Mouse (Mus musculus) midbrain, postnatal 0 days (tissue): Measurements from ENCODE around the gene Als2cr12. TPM values are rescaled to one million over a fixed set of nuclear protein-coding genes. Genes with fewer than 3 reads are reported as not detected.
A peak's percentile ranks its signal among the peaks of the same experiment; 100 is the strongest.
"Not testable (repeated sequence)": the region's sequence is repeated elsewhere in the genome, so short reads cannot be mapped to it uniquely, and the experiment has no call there.

Source experiments
- ATAC-seq: fragments of 200-750 bp; cut with Nextera tagmentation; 2 replicates; pipeline ENCODE4 v1.8.0; 2017; ENCODE audit warnings: moderate number of reproducible peaks, mild to moderate bottlenecking, moderate TSS enrichment, moderate library complexity; ENCODE audit not compliant: low FRiP score
- DNase-seq: peaks from one replicate; pipeline ENCODE4 v3.0.0-alpha.2; 2015; ENCODE audit warnings: low spot score
- H3K27ac ChIP-seq: fragments of 300-500 bp; sonication (generic); 2 replicates; pipeline ENCODE4 v1.5.1; 2014; ENCODE audit warnings: low read depth, mild to moderate bottlenecking, low read length, mixed read lengths
- H3K27me3 ChIP-seq: fragments of 300-500 bp; sonication (generic); 2 replicates; pipeline ENCODE4 v1.6.1; 2014; ENCODE audit warnings: low read length, control low read depth, mixed read lengths; ENCODE audit not compliant: insufficient read depth
- H3K36me3 ChIP-seq: fragments of 300-500 bp; sonication (generic); 2 replicates; pipeline ENCODE4 v1.6.1; 2014; ENCODE audit warnings: low read length, control low read depth, mixed read lengths; ENCODE audit not compliant: insufficient read depth
- H3K4me1 ChIP-seq: fragments of 300-500 bp; sonication (generic); 2 replicates; pipeline ENCODE4 v1.6.1; 2014; ENCODE audit warnings: mild to moderate bottlenecking, control low read depth, antibody characterized with exemption, low read length, mixed read lengths; ENCODE audit not compliant: insufficient read depth
- H3K4me2 ChIP-seq: fragments of 300-500 bp; sonication (generic); 2 replicates; pipeline ENCODE4 v1.6.1; 2014; ENCODE audit warnings: low read depth, mild to moderate bottlenecking, low read length, mixed read lengths; ENCODE audit not compliant: poor library complexity, severe bottlenecking
- H3K4me3 ChIP-seq: fragments of 300-500 bp; sonication (generic); 2 replicates; pipeline ENCODE4 v1.5.1; 2014; ENCODE audit warnings: low read depth, mild to moderate bottlenecking, low read length, moderate library complexity
- H3K9ac ChIP-seq: fragments of 300-500 bp; sonication (generic); replicated peaks from 2 replicates; pipeline ENCODE4 v1.6.1; 2014; ENCODE audit warnings: mild to moderate bottlenecking, low read length, moderate library complexity, mixed read lengths; ENCODE audit not compliant: poor library complexity, severe bottlenecking
- H3K9me3 ChIP-seq: fragments of 300-500 bp; sonication (generic); 2 replicates; pipeline ENCODE4 v1.6.1; 2016; ENCODE audit warnings: low read length, control low read depth
- CTCF ChIP-seq: IDR thresholded peaks from 2 replicates; pipeline ENCODE4 v1.5.1; 2016; ENCODE audit warnings: antibody characterized with exemption, mild to moderate bottlenecking
- WGBS: fragments of 180-500 bp; shearing (Covaris S2); extraction: QIAGEN DNeasy Blood & Tissue Kit; methylation state at CpG from one replicate; pipeline ENCODE4 v1.1.7; 2014; 5-methylcytosine and 5-hydroxymethylcytosine counted together
- polyA plus RNA-seq: library from polyadenylated mRNA; unstranded; fragments of >200 nt; fragmentation: Nextera tagmentation; extraction: Ambion mirVana; gene quantifications from 2 replicates; pipeline ENCODE4 v1.2.1, GENCODE M21; 2015
- total RNA-seq: library from RNA; depleted of rRNA; stranded (reverse); fragments of >200 nt; gene quantifications from 2 replicates; pipeline ENCODE4 v1.2.3, GENCODE M21; 2014

Als2cr12 gene
- total and polyA plus RNA-seq, 2 experiments from 2014 or later, result not detected

GRCm38 (mm10) chr1:58699988-58700387 is 4.2 kb upstream of the Als2cr12 start:
- H3K4me3 ChIP-seq, result no peak overlapping the region
- H3K9me3 ChIP-seq, result no peaks in the 10 kb centered on the region
- H3K9ac ChIP-seq, result no peak overlapping the region
- ATAC-seq, result no peak
- no peak for DNase-seq
- 66% methylated on average over 3 of the region's 3 CpGs for WGBS
- no peak for TF ChIP-seq CTCF
- H3K4me2 ChIP-seq, result no peak overlapping the region
- H3K27me3 ChIP-seq, result no peaks in the 10 kb centered on the region
- H3K36me3 ChIP-seq, result no peaks in the 10 kb centered on the region
- no peak overlapping the region for H3K27ac ChIP-seq
- H3K4me1 ChIP-seq, result no peaks in the 10 kb centered on the region

- no peaks in the 10 kb centered on the region for H3K4me1 ChIP-seq
- H3K4me2 ChIP-seq, result no peak overlapping the region
- ATAC-seq (no peak), DNase-seq (no peak)
- no peak overlapping the region for H3K9ac ChIP-seq
- WGBS, result 86% methylated on average over 4 of the region's 4 CpGs
- no peaks in the 10 kb centered on the region for H3K36me3 ChIP-seq
- TF ChIP-seq CTCF, result no peak
- H3K27ac ChIP-seq, result no peak overlapping the region
- no peak overlapping the region for H3K4me3 ChIP-seq
- no peaks in the 10 kb centered on the region for H3K27me3 ChIP-seq
- no peaks in the 10 kb centered on the region for H3K9me3 ChIP-seq
These were observed 3.0 kb upstream of the Als2cr12 start for GRCm38 (mm10) chr1:58698781-58699180.

- H3K4me1 ChIP-seq, H3K4me2 ChIP-seq, H3K36me3 ChIP-seq, H3K9ac ChIP-seq, H3K9me3 ChIP-seq, H3K27me3 ChIP-seq, H3K27ac ChIP-seq, H3K4me3 ChIP-seq: not testable (repeated sequence)
- ATAC-seq, result peak; percentile 41; the same call in 1 of the 2 replicates
- peak; percentile 59 for DNase-seq
- peak; percentile 66 for TF ChIP-seq CTCF
- 58% methylated on average over 1 of the region's 1 CpGs for WGBS
These were observed 1.8 kb upstream of the Als2cr12 start for GRCm38 (mm10) chr1:58697607-58698006.

- no peaks in the 10 kb centered on the region for H3K4me1 ChIP-seq
- no peaks in the 10 kb centered on the region for H3K36me3 ChIP-seq
- H3K27ac ChIP-seq, result no peak overlapping the region
- no peak overlapping the region for H3K4me3 ChIP-seq
- no peak overlapping the region for H3K4me2 ChIP-seq
- TF ChIP-seq CTCF, result no peak
- ATAC-seq (no peak), DNase-seq (no peak)
- H3K27me3 ChIP-seq, result no peaks in the 10 kb centered on the region
- WGBS, result 87% methylated on average over 1 of the region's 1 CpGs
- no peaks in the 10 kb centered on the region for H3K9me3 ChIP-seq
- no peak overlapping the region for H3K9ac ChIP-seq
These were observed 2.1 kb downstream of the Als2cr12 start for GRCm38 (mm10) chr1:58693696-58694095.

GRCm38 (mm10) chr1:58691718-58692117 is 4.1 kb downstream of the Als2cr12 start:
- H3K4me3 ChIP-seq, H3K4me1 ChIP-seq, H3K27me3 ChIP-seq, H3K27ac ChIP-seq, H3K9me3 ChIP-seq, ATAC-seq, H3K9ac ChIP-seq, H3K36me3 ChIP-seq, H3K4me2 ChIP-seq, DNase-seq: not testable (repeated sequence)
- 71% methylated on average over 1 of the region's 1 CpGs for WGBS

- H3K4me2 ChIP-seq, H3K27me3 ChIP-seq, H3K36me3 ChIP-seq, ATAC-seq, H3K9ac ChIP-seq, H3K4me3 ChIP-seq, H3K4me1 ChIP-seq, H3K9me3 ChIP-seq, H3K27ac ChIP-seq, DNase-seq: not testable (repeated sequence)
- 74% methylated on average over 2 of the region's 3 CpGs for WGBS
These were observed 4.8 kb downstream of the Als2cr12 start for GRCm38 (mm10) chr1:58690834-58691488.
